Mouse (Mus musculus) forebrain, embryonic 14.5 days (tissue): Measurements from ENCODE around the gene Kcnk6. TPM values are rescaled to one million over a fixed set of nuclear protein-coding genes. Genes with fewer than 3 reads are reported as not detected.
A peak's percentile ranks its signal among the peaks of the same experiment; 100 is the strongest.

Experiments used
- ATAC-seq: fragments of 200-750 bp; cut with Nextera tagmentation; 2 replicates; pipeline ENCODE4 v1.8.0; 2017; ENCODE audit warnings: mild to moderate bottlenecking, moderate library complexity
- DNase-seq: peaks from one replicate; pipeline ENCODE4 v3.0.0-alpha.2; 2015; ENCODE audit warnings: low spot score
- H3K27ac ChIP-seq: fragments of 300-500 bp; sonication (generic); 2 replicates; pipeline ENCODE4 v1.5.1; 2014; ENCODE audit warnings: low read depth, mild to moderate bottlenecking, control low read depth, low read length, moderate library complexity
- H3K27me3 ChIP-seq: fragments of 300-500 bp; sonication (generic); replicated peaks from 2 replicates; pipeline ENCODE4 v1.6.1; 2014; ENCODE audit warnings: low read length, control low read depth, mixed read lengths; ENCODE audit not compliant: control insufficient read depth, insufficient read depth
- H3K36me3 ChIP-seq: fragments of 300-500 bp; sonication (generic); 2 replicates; pipeline ENCODE4 v1.6.1; 2014; ENCODE audit warnings: low read length, control low read depth; ENCODE audit not compliant: control insufficient read depth, insufficient read depth
- H3K4me1 ChIP-seq: fragments of 300-500 bp; sonication (generic); 2 replicates; pipeline ENCODE4 v1.6.1; 2014; ENCODE audit warnings: antibody characterized with exemption, low read length, control low read depth; ENCODE audit not compliant: control insufficient read depth, insufficient read depth
- H3K4me2 ChIP-seq: fragments of 300-500 bp; sonication (generic); 2 replicates; pipeline ENCODE4 v1.6.1; 2014; ENCODE audit warnings: mild to moderate bottlenecking, control low read depth, low read length
- H3K4me3 ChIP-seq: fragments of 300-500 bp; sonication (generic); 2 replicates; pipeline ENCODE4 v1.5.1; 2014; ENCODE audit warnings: low read depth, low read length, control low read depth
- H3K9ac ChIP-seq: fragments of 300-500 bp; sonication (generic); 2 replicates; pipeline ENCODE4 v1.6.1; 2014; ENCODE audit warnings: mild to moderate bottlenecking, low read length, control low read depth, moderate library complexity
- H3K9me3 ChIP-seq: fragments of 300-500 bp; sonication (generic); replicated peaks from 2 replicates; pipeline ENCODE4 v1.6.1; 2016; ENCODE audit warnings: low read length, control low read depth, mixed read lengths; ENCODE audit not compliant: control insufficient read depth
- WGBS: fragments of 180-500 bp; shearing (Covaris S2); extraction: QIAGEN DNeasy Blood & Tissue Kit; methylation state at CpG from one replicate; pipeline ENCODE4 v1.1.7; 2014; 5-methylcytosine and 5-hydroxymethylcytosine counted together
- polyA plus RNA-seq: library from polyadenylated mRNA; unstranded; fragments of >200 nt; fragmentation: Nextera tagmentation; extraction: Ambion mirVana; gene quantifications from 2 replicates; pipeline ENCODE4 v1.2.1, GENCODE M21; 2014

Kcnk6 gene
- polyA plus RNA-seq, 1 experiment from 2014 or later, result 0.22 TPM

GRCm38 (mm10) chr7:29270445-29270844, 38.1 kb upstream of the Kcnk6 start:
- DNase-seq (no peak), ATAC-seq (no peak)
- H3K27me3 ChIP-seq, result no peaks in the 10 kb centered on the region
- H3K4me1 ChIP-seq, result no peaks in the 10 kb centered on the region
- WGBS, result 86% methylated on average over 4 of the region's 4 CpGs
- H3K4me2 ChIP-seq, result no peak overlapping the region
- H3K9ac ChIP-seq, result no peak overlapping the region
- H3K36me3 ChIP-seq, result no peaks in the 10 kb centered on the region
- no peak overlapping the region for H3K27ac ChIP-seq
- H3K4me3 ChIP-seq, result no peak overlapping the region
- H3K9me3 ChIP-seq, result no peaks in the 10 kb centered on the region

GRCm38 (mm10) chr7:29266931-29267330, 34.6 kb upstream of the Kcnk6 start:
- no peak overlapping the region for H3K27ac ChIP-seq
- 61% methylated on average over 4 of the region's 4 CpGs for WGBS

GRCm38 (mm10) chr7:29265636-29266035, 33.3 kb upstream of the Kcnk6 start:
- no peaks in the 10 kb centered on the region for H3K36me3 ChIP-seq

More at GRCm38 (mm10) chr7:29266931-29267330, 34.6 kb upstream of the Kcnk6 start:
- H3K4me2 ChIP-seq, result no peak overlapping the region
- no peaks in the 10 kb centered on the region for H3K36me3 ChIP-seq
- no peaks in the 10 kb centered on the region for H3K9me3 ChIP-seq
- H3K4me3 ChIP-seq, result no peak overlapping the region
- DNase-seq (no peak), ATAC-seq (no peak)
- H3K4me1 ChIP-seq, result no peaks in the 10 kb centered on the region
- no peaks in the 10 kb centered on the region for H3K27me3 ChIP-seq
- H3K9ac ChIP-seq, result no peak overlapping the region

GRCm38 (mm10) chr7:29263831-29264230, 31.5 kb upstream of the Kcnk6 start:
- 96% methylated on average over 3 of the region's 3 CpGs for WGBS
- H3K27me3 ChIP-seq, result no peaks in the 10 kb centered on the region

More at GRCm38 (mm10) chr7:29265636-29266035, 33.3 kb upstream of the Kcnk6 start:
- Histone ChIP-seq H3K9ac (no peak overlapping the region), H3K4me2 (no peak overlapping the region), H3K27ac (no peak overlapping the region), H3K9me3 (no peaks in the 10 kb centered on the region), H3K27me3 (no peaks in the 10 kb centered on the region), H3K4me1 (no peaks in the 10 kb centered on the region), H3K4me3 (no peak overlapping the region)
- WGBS, result 70% methylated on average over 7 of the region's 7 CpGs
- DNase-seq, result no peak
- no peak for ATAC-seq

GRCm38 (mm10) chr7:29262151-29262550, 29.8 kb upstream of the Kcnk6 start:
- no peaks in the 10 kb centered on the region for H3K36me3 ChIP-seq
- no peaks in the 10 kb centered on the region for H3K27me3 ChIP-seq
- H3K9me3 ChIP-seq, result no peaks in the 10 kb centered on the region
- ATAC-seq (no peak), DNase-seq (no peak)
- 87% methylated on average over 6 of the region's 6 CpGs for WGBS
- H3K4me1 ChIP-seq, result peaks cover 7% of the 10 kb centered on the region
- no peak overlapping the region for H3K9ac ChIP-seq
- no peak overlapping the region for H3K27ac ChIP-seq
- H3K4me3 ChIP-seq, result no peak overlapping the region
- no peak overlapping the region for H3K4me2 ChIP-seq

More at GRCm38 (mm10) chr7:29263831-29264230, 31.5 kb upstream of the Kcnk6 start:
- no peaks in the 10 kb centered on the region for H3K9me3 ChIP-seq
- no peak overlapping the region for H3K27ac ChIP-seq
- ATAC-seq, result no peak
- no peak overlapping the region for H3K4me3 ChIP-seq
- peaks cover 7% of the 10 kb centered on the region for H3K4me1 ChIP-seq
- no peak overlapping the region for H3K4me2 ChIP-seq
- H3K9ac ChIP-seq, result no peak overlapping the region
- H3K36me3 ChIP-seq, result no peaks in the 10 kb centered on the region
- no peak for DNase-seq

- no peak overlapping the region for H3K4me3 ChIP-seq
- H3K4me2 ChIP-seq, result no peak overlapping the region
- no peaks in the 10 kb centered on the region for H3K9me3 ChIP-seq
- peak; percentile 33 for DNase-seq
- ATAC-seq, result peak; percentile 50; the same call in 1 of the 2 replicates
- H3K9ac ChIP-seq, result no peak overlapping the region
- peak overlapping the region; percentile 39; the same call in 1 of the 2 replicates for H3K27ac ChIP-seq
- 69% methylated on average over 10 of the region's 10 CpGs for WGBS
- H3K36me3 ChIP-seq, result 0 out of 2 replicates have a peak, but pooled peaks cover 2% of the 10 kb centered on the region
- H3K4me1 ChIP-seq, result peaks cover 7% of the 10 kb centered on the region
- H3K27me3 ChIP-seq, result no peaks in the 10 kb centered on the region
These were observed 27.7 kb upstream of the Kcnk6 start for GRCm38 (mm10) chr7:29259781-29260730.

- 90% methylated on average over 1 of the region's 1 CpGs for WGBS
- Histone ChIP-seq H3K9ac (no peak overlapping the region), H3K4me1 (peaks cover 7% of the 10 kb centered on the region), H3K27me3 (no peaks in the 10 kb centered on the region), H3K9me3 (no peaks in the 10 kb centered on the region), H3K27ac (no peak overlapping the region), H3K4me2 (no peak overlapping the region), H3K4me3 (no peak overlapping the region), H3K36me3 (0 out of 2 replicates have a peak, but pooled peaks cover 2% of the 10 kb centered on the region)
- ATAC-seq (no peak), DNase-seq (no peak)
These were observed 25.1 kb upstream of the Kcnk6 start for GRCm38 (mm10) chr7:29257368-29257767.

- Histone ChIP-seq H3K4me3 (no peak overlapping the region), H3K4me2 (no peak overlapping the region), H3K27me3 (no peaks in the 10 kb centered on the region), H3K36me3 (0 out of 2 replicates have a peak, but pooled peaks cover 2% of the 10 kb centered on the region), H3K9ac (no peak overlapping the region), H3K4me1 (peaks cover 7% of the 10 kb centered on the region), H3K27ac (no peak overlapping the region), H3K9me3 (no peaks in the 10 kb centered on the region)
- no peak for DNase-seq
- no peak for ATAC-seq
- WGBS, result 85% methylated on average over 4 of the region's 4 CpGs
These were observed 23.6 kb upstream of the Kcnk6 start for GRCm38 (mm10) chr7:29255875-29256274.

GRCm38 (mm10) chr7:29253842-29254241, 21.5 kb upstream of the Kcnk6 start:
- H3K9me3 ChIP-seq, result no peaks in the 10 kb centered on the region
- peaks cover 3% of the 10 kb centered on the region; the same call in 1 of the 2 replicates for H3K27me3 ChIP-seq
- ATAC-seq (no peak), DNase-seq (no peak)
- no peak overlapping the region for H3K4me3 ChIP-seq
- no peak overlapping the region for H3K27ac ChIP-seq
- H3K9ac ChIP-seq, result no peak overlapping the region
- H3K4me1 ChIP-seq, result no peaks in the 10 kb centered on the region
- 52% methylated on average over 5 of the region's 5 CpGs for WGBS
- no peak overlapping the region for H3K4me2 ChIP-seq
- 0 out of 2 replicates have a peak, but pooled peaks cover 2% of the 10 kb centered on the region for H3K36me3 ChIP-seq
